Mouse (Mus musculus): Measurements from ENCODE around the gene Casr. TPM values are rescaled to one million over a fixed set of nuclear protein-coding genes. Genes with fewer than 3 reads are reported as not detected.
A peak's percentile ranks its signal among the peaks of the same experiment; 100 is the strongest.

The Casr gene
- polyA plus RNA-seq, 1 experiment = 0.39 TPM

DNA sequence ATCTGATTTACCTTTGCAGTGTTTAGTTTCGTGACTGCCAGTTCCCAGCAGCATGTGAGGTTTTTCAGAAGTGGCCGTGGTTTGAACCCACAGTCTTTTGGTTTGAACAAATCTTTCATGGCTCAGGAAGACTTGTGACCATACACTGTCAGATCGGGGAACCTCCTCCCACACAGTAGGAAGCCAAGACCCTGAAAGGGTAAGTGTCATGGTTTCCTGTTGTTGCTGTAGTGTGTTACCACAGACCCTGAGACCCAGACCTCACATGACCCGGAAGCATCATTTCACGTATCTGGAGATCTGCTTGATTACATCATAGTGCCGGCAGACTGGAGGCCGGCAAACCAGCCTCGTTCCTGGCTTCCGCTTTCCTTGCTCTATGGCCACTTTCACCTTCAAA is 85.1 kb downstream of the Casr start:
- no peaks in the 10 kb centered on the region for H3K4me1 ChIP-seq (ENCODE audit: control insufficient read depth, insufficient read depth, low read length)
- H3K27ac ChIP-seq (ENCODE audit: insufficient read depth, low read length) = no peak overlapping the region
- H3K36me3 ChIP-seq (ENCODE audit: control insufficient read depth, insufficient read depth, low read length, poor library complexity, severe bottlenecking) = no peaks in the 10 kb centered on the region
- H3K4me3 ChIP-seq (ENCODE audit: low read depth, low read length) = no peak overlapping the region
- H3K27me3 ChIP-seq (ENCODE audit: control insufficient read depth, insufficient read depth, low read length, poor library complexity, severe bottlenecking) = no peaks in the 10 kb centered on the region
- H3K9ac ChIP-seq (ENCODE audit: low read depth, poor library complexity, severe bottlenecking) = no peak overlapping the region
- no peaks in the 10 kb centered on the region for H3K9me3 ChIP-seq (replicated peaks; ENCODE audit: control insufficient read depth, insufficient read depth, low read length, poor library complexity, severe bottlenecking)
- TF ChIP-seq CTCF (IDR thresholded peaks at IDR 0.05; ENCODE audit: low read depth, low read length) (no peak), EP300 (IDR thresholded peaks at IDR 0.05; ENCODE audit: insufficient read depth, low read depth, low read length) (no peak), POLR2A (IDR thresholded peaks at IDR 0.05; ENCODE audit: insufficient read depth, low read length) (no peak)

DNA sequence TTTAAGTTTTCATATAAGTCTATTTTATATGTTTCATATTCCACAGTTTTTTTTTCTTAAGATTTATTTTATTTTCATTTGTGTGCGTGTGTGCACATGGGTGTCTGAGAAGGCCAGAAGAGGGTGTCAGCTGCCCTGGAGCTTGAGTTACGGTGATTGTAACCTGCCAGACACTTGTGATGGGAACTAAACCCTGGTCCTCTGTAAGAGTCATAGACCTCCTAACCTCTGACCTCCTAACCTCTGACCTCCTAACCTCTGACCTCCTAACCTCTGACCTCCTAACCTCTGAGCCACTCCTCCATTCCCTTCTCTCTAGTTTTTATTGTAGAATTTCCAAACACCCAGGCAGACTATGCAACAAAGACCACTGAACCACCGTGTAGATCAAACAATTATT is 86.4 kb downstream of the Casr start:
- no peak for TF ChIP-seq EP300 (IDR thresholded peaks at IDR 0.05; ENCODE audit: insufficient read depth, low read depth, low read length)
- no peak for TF ChIP-seq POLR2A (IDR thresholded peaks at IDR 0.05; ENCODE audit: insufficient read depth, low read length)
- no peak for TF ChIP-seq CTCF (IDR thresholded peaks at IDR 0.05; ENCODE audit: low read depth, low read length)
- H3K4me1 ChIP-seq (ENCODE audit: control insufficient read depth, insufficient read depth, low read length) = no peaks in the 10 kb centered on the region
- no peak overlapping the region for H3K4me3 ChIP-seq (ENCODE audit: low read depth, low read length)
- H3K9me3 ChIP-seq (replicated peaks; ENCODE audit: control insufficient read depth, insufficient read depth, low read length, poor library complexity, severe bottlenecking) = no peaks in the 10 kb centered on the region
- H3K27ac ChIP-seq (ENCODE audit: insufficient read depth, low read length) = no peak overlapping the region
- H3K9ac ChIP-seq (ENCODE audit: low read depth, poor library complexity, severe bottlenecking) = no peak overlapping the region
- no peaks in the 10 kb centered on the region for H3K36me3 ChIP-seq (ENCODE audit: control insufficient read depth, insufficient read depth, low read length, poor library complexity, severe bottlenecking)
- H3K27me3 ChIP-seq (ENCODE audit: control insufficient read depth, insufficient read depth, low read length, poor library complexity, severe bottlenecking) = no peaks in the 10 kb centered on the region

- no peaks in the 10 kb centered on the region for H3K36me3 ChIP-seq (ENCODE audit: control insufficient read depth, insufficient read depth, low read length, poor library complexity, severe bottlenecking)
- no peak for TF ChIP-seq EP300 (IDR thresholded peaks at IDR 0.05; ENCODE audit: insufficient read depth, low read depth, low read length)
- no peak overlapping the region for H3K9ac ChIP-seq (ENCODE audit: low read depth, poor library complexity, severe bottlenecking)
- no peak overlapping the region for H3K27ac ChIP-seq (ENCODE audit: insufficient read depth, low read length)
- no peaks in the 10 kb centered on the region for H3K27me3 ChIP-seq (ENCODE audit: control insufficient read depth, insufficient read depth, low read length, poor library complexity, severe bottlenecking)
- H3K9me3 ChIP-seq (replicated peaks; ENCODE audit: control insufficient read depth, insufficient read depth, low read length, poor library complexity, severe bottlenecking) = no peaks in the 10 kb centered on the region
- H3K4me1 ChIP-seq (ENCODE audit: control insufficient read depth, insufficient read depth, low read length) = no peaks in the 10 kb centered on the region
- H3K4me3 ChIP-seq (ENCODE audit: low read depth, low read length) = no peak overlapping the region
Observed at GRCm38 (mm10) chr16:36474849-36475248, 87.1 kb downstream of the Casr start.

- no peaks in the 10 kb centered on the region for H3K9me3 ChIP-seq (replicated peaks; ENCODE audit: control insufficient read depth, insufficient read depth, low read length, poor library complexity, severe bottlenecking)
- TF ChIP-seq CTCF (IDR thresholded peaks at IDR 0.05; ENCODE audit: low read depth, low read length) (peak; percentile 55), POLR2A (IDR thresholded peaks at IDR 0.05; ENCODE audit: insufficient read depth, low read length) (no peak)
- no peaks in the 10 kb centered on the region for H3K27me3 ChIP-seq (ENCODE audit: control insufficient read depth, insufficient read depth, low read length, poor library complexity, severe bottlenecking)
- no peak overlapping the region for H3K9ac ChIP-seq (ENCODE audit: low read depth, poor library complexity, severe bottlenecking)
- H3K36me3 ChIP-seq (ENCODE audit: control insufficient read depth, insufficient read depth, low read length, poor library complexity, severe bottlenecking) = no peaks in the 10 kb centered on the region
- no peaks in the 10 kb centered on the region for H3K4me1 ChIP-seq (ENCODE audit: control insufficient read depth, insufficient read depth, low read length)
- no peak overlapping the region for H3K27ac ChIP-seq (ENCODE audit: insufficient read depth, low read length)
- H3K4me3 ChIP-seq (ENCODE audit: low read depth, low read length) = peak overlapping the region; percentile 44
Observed at GRCm38 (mm10) chr16:36473217-36474216, 88.4 kb downstream of the Casr start.

- H3K36me3 ChIP-seq (ENCODE audit: control insufficient read depth, insufficient read depth, low read length, poor library complexity, severe bottlenecking) = no peaks in the 10 kb centered on the region
- no peaks in the 10 kb centered on the region for H3K4me1 ChIP-seq (ENCODE audit: control insufficient read depth, insufficient read depth, low read length)
- H3K4me3 ChIP-seq (ENCODE audit: low read depth, low read length) = no peak overlapping the region
- H3K9me3 ChIP-seq (replicated peaks; ENCODE audit: control insufficient read depth, insufficient read depth, low read length, poor library complexity, severe bottlenecking) = no peaks in the 10 kb centered on the region
- no peak overlapping the region for H3K27ac ChIP-seq (ENCODE audit: insufficient read depth, low read length)
- no peak for TF ChIP-seq POLR2A (IDR thresholded peaks at IDR 0.05; ENCODE audit: insufficient read depth, low read length)
- no peak for TF ChIP-seq EP300 (IDR thresholded peaks at IDR 0.05; ENCODE audit: insufficient read depth, low read depth, low read length)
- no peak for TF ChIP-seq CTCF (IDR thresholded peaks at IDR 0.05; ENCODE audit: low read depth, low read length)
- no peak overlapping the region for H3K9ac ChIP-seq (ENCODE audit: low read depth, poor library complexity, severe bottlenecking)
- H3K27me3 ChIP-seq (ENCODE audit: control insufficient read depth, insufficient read depth, low read length, poor library complexity, severe bottlenecking) = no peaks in the 10 kb centered on the region
Observed at GRCm38 (mm10) chr16:36471066-36471633, 90.8 kb downstream of the Casr start.

DNA sequence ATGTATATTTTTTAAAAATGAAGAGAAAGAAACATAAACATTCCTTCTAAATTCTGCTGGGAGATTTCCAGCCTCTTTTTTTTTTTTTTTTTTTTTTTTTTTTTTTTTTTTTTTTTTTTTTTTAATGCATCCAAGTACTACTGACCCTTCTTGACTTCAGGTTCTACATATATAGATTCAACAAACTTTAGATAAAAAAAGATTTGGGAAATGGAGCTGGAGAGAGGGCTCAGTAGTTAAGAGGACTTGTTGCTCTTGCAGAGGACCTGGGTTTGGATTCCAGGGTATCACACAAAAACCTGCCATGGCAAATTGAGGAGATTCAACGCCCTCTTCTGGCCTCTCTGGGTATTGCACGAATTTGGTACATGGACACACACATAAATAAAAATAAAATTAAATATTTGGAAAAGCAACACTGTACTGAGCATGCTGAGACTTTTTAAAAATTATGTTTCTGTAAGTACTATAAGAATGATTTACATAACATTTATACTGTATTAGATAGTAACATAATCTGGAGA is 91.9 kb downstream of the Casr start:
- H3K4me3 ChIP-seq (ENCODE audit: low read depth, low read length) = no peak overlapping the region
- no peaks in the 10 kb centered on the region for H3K27me3 ChIP-seq (ENCODE audit: control insufficient read depth, insufficient read depth, low read length, poor library complexity, severe bottlenecking)
- no peaks in the 10 kb centered on the region for H3K36me3 ChIP-seq (ENCODE audit: control insufficient read depth, insufficient read depth, low read length, poor library complexity, severe bottlenecking)

More for the DNA sequence above, 91.9 kb downstream of the Casr start:
- H3K4me1 ChIP-seq (ENCODE audit: control insufficient read depth, insufficient read depth, low read length) = no peaks in the 10 kb centered on the region
- TF ChIP-seq POLR2A (IDR thresholded peaks at IDR 0.05; ENCODE audit: insufficient read depth, low read length) = no peak
- TF ChIP-seq CTCF (IDR thresholded peaks at IDR 0.05; ENCODE audit: low read depth, low read length) = peak; percentile 23
- H3K9ac ChIP-seq (ENCODE audit: low read depth, poor library complexity, severe bottlenecking) = no peak overlapping the region
- no peak overlapping the region for H3K27ac ChIP-seq (ENCODE audit: insufficient read depth, low read length)
- no peaks in the 10 kb centered on the region for H3K9me3 ChIP-seq (replicated peaks; ENCODE audit: control insufficient read depth, insufficient read depth, low read length, poor library complexity, severe bottlenecking)
